Mouse (Mus musculus) E14TG2a.4 (cell line): Measurements from ENCODE around the gene Hip1.

Source experiments
- CTCF ChIP-seq: conservative IDR thresholded peaks from 2 replicates; pipeline ENCODE4 v1.5.1; 2014; ENCODE audit warnings: low read length
- NANOG ChIP-seq: IDR thresholded peaks from 2 replicates; pipeline ENCODE4 v1.6.1; 2014; ENCODE audit warnings: borderline replicate concordance, low read length, mixed read lengths
- POU5F1 ChIP-seq: IDR thresholded peaks from 2 replicates; pipeline ENCODE4 v1.6.1; 2014; ENCODE audit warnings: low read length, borderline replicate concordance

- TF ChIP-seq CTCF: no peak
- no peak for TF ChIP-seq POU5F1
- no peak for TF ChIP-seq NANOG
Measured at GRCm38 (mm10) chr5:135524660-135525560, 20.0 kb downstream of the Hip1 start.
